Mouse (Mus musculus) hindbrain, embryonic 12.5 days (tissue): ENCODE measurements around the gene Olfml1. TPM values are rescaled to one million over a fixed set of nuclear protein-coding genes. Genes with fewer than 3 reads are reported as not detected.

ENCODE experiments used
- ATAC-seq: fragments of 200-750 bp; cut with Nextera tagmentation; 2 replicates; pipeline ENCODE4 v1.8.0; 2017; ENCODE audit warnings: moderate TSS enrichment; ENCODE audit not compliant: low FRiP score
- H3K27ac ChIP-seq: fragments of 300-500 bp; sonication (generic); 2 replicates; pipeline ENCODE4 v1.5.1; 2016; ENCODE audit warnings: mild to moderate bottlenecking
- H3K27me3 ChIP-seq: fragments of 300-500 bp; sonication (generic); 2 replicates; pipeline ENCODE4 v1.6.1; 2016; ENCODE audit warnings: mild to moderate bottlenecking
- H3K36me3 ChIP-seq: fragments of 300-500 bp; sonication (generic); 2 replicates; pipeline ENCODE4 v1.6.1; 2016; ENCODE audit warnings: mild to moderate bottlenecking
- H3K4me1 ChIP-seq: fragments of 300-500 bp; sonication (generic); 2 replicates; pipeline ENCODE4 v1.6.1; 2016
- H3K4me2 ChIP-seq: fragments of 300-500 bp; sonication (generic); replicated peaks from 2 replicates; pipeline ENCODE4 v1.6.1; 2016; ENCODE audit warnings: mild to moderate bottlenecking
- H3K4me3 ChIP-seq: fragments of 300-500 bp; sonication (generic); 2 replicates; pipeline ENCODE4 v1.5.1; 2016; ENCODE audit warnings: mild to moderate bottlenecking
- H3K9ac ChIP-seq: fragments of 300-500 bp; sonication (generic); 2 replicates; pipeline ENCODE4 v1.6.1; 2016; ENCODE audit warnings: mild to moderate bottlenecking, moderate library complexity
- H3K9me3 ChIP-seq: fragments of 300-500 bp; sonication (generic); replicated peaks from 2 replicates; pipeline ENCODE4 v1.6.1; 2016; ENCODE audit warnings: mild to moderate bottlenecking
- WGBS: fragments of 180-500 bp; shearing (Covaris S2); methylation state at CpG from one replicate; pipeline ENCODE4 v1.1.7; 2016; 5-methylcytosine and 5-hydroxymethylcytosine counted together
- polyA plus RNA-seq: library from polyadenylated mRNA; unstranded; fragments of >200 nt; fragmentation: Nextera tagmentation; extraction: Ambion mirVana; gene quantifications from 2 replicates; pipeline ENCODE4 v1.2.1, GENCODE M21; 2016

The Olfml1 gene
- polyA plus RNA-seq, result 14.7 and 15.2 TPM in 2 replicates

DNA sequence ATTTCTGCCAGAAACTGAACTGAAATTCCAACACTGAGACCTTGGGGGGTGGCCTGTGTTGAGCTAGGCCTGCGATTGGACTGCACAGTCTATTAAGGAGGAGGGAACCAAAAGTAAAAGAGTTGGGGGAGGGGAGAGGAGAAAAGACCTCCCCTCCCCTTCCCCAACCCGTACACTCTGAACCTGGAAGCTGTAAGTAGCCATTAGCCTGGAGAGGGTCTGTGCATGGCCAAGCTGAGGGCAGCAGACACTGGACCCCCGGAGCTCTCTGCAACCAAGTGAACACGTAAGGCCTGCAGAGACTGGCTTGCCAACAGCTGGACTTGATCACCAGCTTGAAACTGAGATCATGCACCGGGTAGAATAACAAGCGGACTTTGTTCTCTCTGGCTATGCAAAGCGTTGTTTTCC lies at the start of gene Olfml1:
TSS of gene Olfml1 (plus strand) at position 186 of the 411 bp plus-strand sequence.
- Histone ChIP-seq H3K9ac (no peak within 1 kb of the TSS), H3K4me2 (peak within 1 kb of the TSS; percentile 31), H3K36me3 (no peaks in the 10 kb centered on the region), H3K4me3 (peak within 1 kb of the TSS; percentile 15), H3K27me3 (no peaks in the 10 kb centered on the region), H3K27ac (peak within 1 kb of the TSS; percentile 36; the same call in 1 of the 2 replicates), H3K4me1 (no peaks in the 10 kb centered on the region), H3K9me3 (no peaks in the 10 kb centered on the region)
- WGBS, result 57% methylated on average over 7 of the region's 7 CpGs
- ATAC-seq, result no peak

DNA sequence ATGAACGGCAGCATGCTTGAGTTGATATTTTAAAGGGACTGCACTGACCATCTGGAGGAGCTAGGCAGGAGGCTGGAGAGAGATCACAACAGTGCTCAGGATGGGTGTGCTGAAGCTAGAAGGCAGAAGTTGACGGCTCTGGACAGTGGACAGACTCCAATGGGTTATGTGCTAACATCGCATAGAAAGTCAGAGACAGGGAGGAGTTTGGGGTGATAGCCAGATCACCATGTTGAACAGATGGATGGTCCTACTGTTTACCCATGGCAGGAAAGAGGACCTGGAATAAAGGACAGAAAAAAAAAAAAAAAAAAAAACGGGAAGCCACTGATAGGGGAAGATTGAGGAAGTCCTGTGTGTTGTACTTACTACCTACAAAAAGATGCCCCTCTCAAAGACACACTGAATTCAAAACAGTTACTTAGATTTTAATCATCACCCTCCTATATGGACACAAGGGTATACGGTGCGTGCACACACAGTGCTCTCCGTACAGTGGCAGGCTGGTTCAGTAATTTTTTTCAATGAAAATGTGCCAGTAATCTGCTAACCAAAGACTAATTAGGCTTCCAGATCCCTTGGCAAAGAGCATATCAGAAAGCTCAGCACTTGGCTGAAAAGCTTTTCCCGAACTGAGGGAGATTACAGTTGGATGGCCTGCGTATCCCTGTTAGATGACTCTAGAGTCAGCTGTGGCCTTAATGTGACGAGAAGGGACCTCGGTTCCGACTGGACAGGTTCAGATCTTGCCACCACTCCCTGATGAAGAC lies 47.8 kb upstream of the Olfml1 start:
- H3K36me3 ChIP-seq, result no peaks in the 10 kb centered on the region
- no peaks in the 10 kb centered on the region for H3K9me3 ChIP-seq
- H3K27me3 ChIP-seq, result no peaks in the 10 kb centered on the region
- ATAC-seq, result no peak
- H3K4me3 ChIP-seq, result no peak overlapping the region
- 89% methylated on average over 12 of the region's 12 CpGs for WGBS
- no peak overlapping the region for H3K27ac ChIP-seq
- no peak overlapping the region for H3K9ac ChIP-seq
- no peak overlapping the region for H3K4me2 ChIP-seq
- no peaks in the 10 kb centered on the region for H3K4me1 ChIP-seq

DNA sequence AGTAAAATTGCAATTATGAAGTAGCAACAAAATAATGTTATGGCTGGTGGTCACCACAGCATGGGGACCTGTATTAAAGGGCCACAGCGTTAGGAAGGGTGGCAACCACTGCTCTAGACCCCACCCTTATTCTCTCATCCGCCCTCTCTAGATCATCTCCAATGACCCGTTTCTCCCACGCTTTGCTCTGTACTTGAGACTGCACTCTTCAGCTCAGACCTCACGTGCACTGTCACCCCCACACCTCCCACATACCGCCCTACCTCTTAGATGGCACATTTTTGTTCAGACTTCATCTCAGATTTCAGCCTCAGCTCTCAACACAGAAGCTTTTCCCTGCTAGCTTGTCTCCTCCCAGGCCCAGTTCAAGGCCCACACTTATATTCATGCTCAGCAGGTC lies 45.8 kb upstream of the Olfml1 start:
- Histone ChIP-seq H3K27ac (no peak overlapping the region), H3K9ac (no peak overlapping the region), H3K27me3 (no peaks in the 10 kb centered on the region), H3K9me3 (no peaks in the 10 kb centered on the region), H3K4me3 (no peak overlapping the region), H3K4me2 (no peak overlapping the region), H3K4me1 (no peaks in the 10 kb centered on the region), H3K36me3 (no peaks in the 10 kb centered on the region)
- WGBS, result 83% methylated on average over 6 of the region's 6 CpGs
- ATAC-seq, result no peak

DNA sequence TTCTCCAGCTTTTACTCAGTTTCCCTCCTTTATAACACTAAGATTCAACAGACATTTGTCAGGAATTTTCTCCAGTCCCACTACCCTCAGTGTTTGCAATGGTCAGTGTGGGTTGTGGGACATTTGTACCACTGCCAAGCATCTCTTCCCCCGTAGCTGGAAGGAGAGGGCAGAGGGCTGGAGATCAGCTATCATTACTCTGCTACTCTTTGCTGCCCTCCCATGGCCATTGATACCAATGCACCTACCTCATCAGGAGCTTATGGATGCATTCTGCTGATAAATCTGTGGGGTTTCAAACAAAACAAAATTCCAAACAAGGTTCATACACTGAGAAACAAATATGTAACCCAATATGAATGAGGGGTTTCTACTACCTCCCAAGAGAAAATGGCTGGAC lies 40.9 kb upstream of the Olfml1 start:
- 13% methylated on average over 1 of the region's 1 CpGs for WGBS
- Histone ChIP-seq H3K9me3 (no peaks in the 10 kb centered on the region), H3K27me3 (no peaks in the 10 kb centered on the region), H3K4me2 (no peak overlapping the region), H3K4me1 (no peaks in the 10 kb centered on the region), H3K36me3 (no peaks in the 10 kb centered on the region), H3K27ac (no peak overlapping the region), H3K4me3 (no peak overlapping the region), H3K9ac (no peak overlapping the region)
- ATAC-seq, result peak; percentile 69; the same call in 1 of the 2 replicates

DNA sequence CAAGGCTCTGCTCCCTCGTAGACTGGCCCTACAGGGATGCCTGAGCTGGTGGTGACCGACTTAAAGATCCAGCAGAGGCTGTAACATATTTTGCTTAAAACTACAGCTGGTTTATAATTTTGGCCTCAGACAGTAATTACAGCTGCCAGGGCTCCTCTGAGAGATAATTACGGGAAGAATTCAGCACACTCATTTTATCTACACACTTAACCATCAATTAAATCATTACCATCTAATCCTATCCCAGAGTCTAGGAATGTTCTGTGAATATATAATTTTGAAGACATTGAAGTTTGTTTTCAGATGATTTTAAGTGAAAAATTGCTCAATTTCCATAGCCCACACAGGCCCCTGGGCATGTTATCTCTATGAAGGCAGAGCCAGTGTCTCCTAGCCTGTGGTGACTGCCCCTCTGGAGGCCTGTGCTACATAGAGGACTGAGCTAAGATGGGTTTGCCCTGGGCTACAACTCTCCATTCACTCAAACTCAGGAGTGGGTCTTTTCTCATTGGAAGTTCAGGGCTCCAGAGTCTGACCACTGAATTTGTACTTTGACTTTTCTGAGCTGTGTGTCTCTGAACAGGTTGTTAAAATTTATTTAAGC lies 39.0 kb upstream of the Olfml1 start:
- WGBS, result 82% methylated on average over 3 of the region's 3 CpGs
- Histone ChIP-seq H3K9ac (no peak overlapping the region), H3K4me3 (no peak overlapping the region), H3K27ac (no peak overlapping the region), H3K36me3 (no peaks in the 10 kb centered on the region), H3K9me3 (no peaks in the 10 kb centered on the region), H3K4me1 (no peaks in the 10 kb centered on the region), H3K4me2 (no peak overlapping the region), H3K27me3 (no peaks in the 10 kb centered on the region)
- no peak for ATAC-seq

DNA sequence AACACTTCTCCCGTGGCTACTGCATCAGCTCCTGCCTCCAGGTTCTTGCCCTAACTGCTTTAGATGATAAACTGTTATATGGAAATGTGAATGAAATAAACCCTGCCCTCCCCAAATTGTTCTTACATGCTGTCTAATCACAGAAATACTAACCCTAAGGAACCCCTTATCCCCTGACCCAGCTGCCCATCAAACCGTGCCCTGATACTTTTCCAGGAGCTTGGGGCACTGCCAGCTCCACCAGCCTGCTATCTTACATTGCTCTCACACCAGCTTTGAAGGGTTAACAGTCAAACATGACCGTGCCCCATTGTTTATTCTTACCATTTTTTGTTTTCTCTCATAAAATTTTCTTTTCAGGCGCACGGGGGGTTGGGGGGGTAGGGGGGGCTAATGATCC lies 37.9 kb upstream of the Olfml1 start:
- Histone ChIP-seq H3K4me1 (no peaks in the 10 kb centered on the region), H3K9ac (no peak overlapping the region), H3K36me3 (no peaks in the 10 kb centered on the region), H3K4me2 (no peak overlapping the region), H3K27ac (no peak overlapping the region), H3K27me3 (no peaks in the 10 kb centered on the region), H3K9me3 (no peaks in the 10 kb centered on the region), H3K4me3 (no peak overlapping the region)
- no peak for ATAC-seq
- 81% methylated on average over 5 of the region's 5 CpGs for WGBS

DNA sequence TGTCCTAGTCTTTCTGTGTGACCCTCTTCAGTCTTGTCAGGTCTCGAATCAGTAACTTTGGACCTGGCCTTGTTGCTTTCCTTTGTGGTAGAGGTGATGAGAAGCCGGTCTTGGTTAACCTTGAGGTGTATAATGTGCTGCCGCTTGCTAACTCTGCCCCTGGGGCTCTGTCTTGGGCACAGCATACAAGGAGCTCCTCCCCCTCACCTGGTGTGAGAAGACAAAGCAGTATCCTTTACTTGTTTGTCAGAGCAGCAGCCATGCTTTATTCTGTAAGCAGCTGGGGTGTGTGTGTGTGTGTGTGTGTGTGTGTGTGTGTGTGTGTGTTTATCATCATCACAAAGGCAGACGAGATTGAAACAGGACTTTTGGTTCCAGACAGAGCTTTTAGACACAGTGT lies 31.9 kb upstream of the Olfml1 start:
- Histone ChIP-seq H3K4me1 (no peaks in the 10 kb centered on the region), H3K4me3 (no peak overlapping the region), H3K9me3 (no peaks in the 10 kb centered on the region), H3K27ac (no peak overlapping the region), H3K27me3 (no peaks in the 10 kb centered on the region), H3K36me3 (no peaks in the 10 kb centered on the region), H3K4me2 (no peak overlapping the region), H3K9ac (no peak overlapping the region)
- no peak for ATAC-seq
- 77% methylated on average over 4 of the region's 4 CpGs for WGBS

DNA sequence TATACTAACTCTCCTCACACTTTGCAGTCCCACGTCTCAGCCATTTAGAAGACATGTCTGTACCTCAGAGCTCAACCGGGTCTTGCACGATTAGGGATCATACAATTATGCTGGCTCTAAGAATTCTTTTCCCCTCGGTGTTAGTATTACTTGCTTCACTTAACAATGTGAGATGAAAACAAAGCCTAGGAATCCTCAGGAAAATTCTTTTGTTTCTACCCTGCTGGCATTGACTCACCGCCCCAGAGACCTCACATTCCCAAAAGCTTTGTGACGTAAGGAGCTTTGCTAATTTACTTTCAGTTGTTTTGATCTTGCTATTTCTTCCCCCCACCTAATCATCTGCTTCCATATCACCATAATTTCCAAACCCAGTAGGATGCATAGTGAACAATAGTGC lies 30.7 kb upstream of the Olfml1 start:
- no peak for ATAC-seq
- H3K4me2 ChIP-seq, result no peak overlapping the region
- H3K9ac ChIP-seq, result no peak overlapping the region
- no peak overlapping the region for H3K4me3 ChIP-seq
- WGBS, result 61% methylated on average over 6 of the region's 6 CpGs
- no peaks in the 10 kb centered on the region for H3K9me3 ChIP-seq
- no peaks in the 10 kb centered on the region for H3K36me3 ChIP-seq
- no peak overlapping the region for H3K27ac ChIP-seq
- no peaks in the 10 kb centered on the region for H3K4me1 ChIP-seq
- H3K27me3 ChIP-seq, result no peaks in the 10 kb centered on the region

DNA sequence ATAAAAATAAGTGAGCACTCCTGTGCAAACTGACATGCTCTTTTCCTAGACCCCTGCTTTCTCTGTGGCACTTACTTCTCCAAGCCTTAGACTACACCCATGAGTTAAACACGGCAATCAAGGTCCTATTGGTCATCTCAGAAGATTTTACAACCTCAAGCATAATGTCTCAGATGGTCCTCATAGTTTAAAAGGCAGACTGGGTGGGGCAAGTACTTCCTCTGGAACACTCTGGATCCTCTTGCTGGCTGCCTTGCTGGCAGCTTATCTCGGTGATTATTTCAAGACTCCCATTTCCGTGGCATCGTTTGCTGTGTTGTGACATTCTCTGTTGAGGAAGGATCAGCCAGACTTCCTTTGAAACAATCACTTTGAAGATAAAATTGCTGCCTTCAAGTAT lies 27.2 kb upstream of the Olfml1 start:
- H3K27ac ChIP-seq, result no peak overlapping the region
- no peaks in the 10 kb centered on the region for H3K36me3 ChIP-seq
- WGBS, result 78% methylated on average over 4 of the region's 4 CpGs
- no peaks in the 10 kb centered on the region for H3K27me3 ChIP-seq
- H3K4me1 ChIP-seq, result no peaks in the 10 kb centered on the region
- H3K9ac ChIP-seq, result no peak overlapping the region
- H3K4me2 ChIP-seq, result no peak overlapping the region
- no peaks in the 10 kb centered on the region for H3K9me3 ChIP-seq
- no peak for ATAC-seq
- H3K4me3 ChIP-seq, result no peak overlapping the region

DNA sequence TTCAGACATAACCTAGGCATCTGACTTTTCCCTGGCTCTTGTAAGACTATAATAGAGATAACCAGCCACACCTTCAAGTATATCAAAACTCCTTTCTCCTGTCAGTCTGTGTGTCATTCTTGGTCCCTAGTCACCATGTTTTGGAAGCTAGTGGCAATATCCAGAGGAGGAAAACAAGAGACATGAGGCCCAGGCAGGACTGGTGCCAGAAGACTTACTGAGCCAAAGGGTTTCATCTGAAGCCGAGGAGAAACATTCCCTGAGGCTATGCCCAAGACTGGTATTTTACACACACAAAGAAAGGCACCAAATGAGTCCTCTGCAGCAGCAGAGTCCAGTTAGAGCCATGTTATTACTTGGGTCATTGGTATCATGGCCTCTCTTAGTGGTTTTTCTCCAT lies 22.2 kb upstream of the Olfml1 start:
- ATAC-seq, result no peak
- H3K36me3 ChIP-seq, result no peaks in the 10 kb centered on the region
- H3K4me1 ChIP-seq, result no peaks in the 10 kb centered on the region
- H3K27me3 ChIP-seq, result no peaks in the 10 kb centered on the region
- no peaks in the 10 kb centered on the region for H3K9me3 ChIP-seq
- H3K4me3 ChIP-seq, result no peak overlapping the region
- H3K4me2 ChIP-seq, result no peak overlapping the region
- no peak overlapping the region for H3K27ac ChIP-seq
- 67% methylated on average over 1 of the region's 1 CpGs for WGBS
- H3K9ac ChIP-seq, result no peak overlapping the region

DNA sequence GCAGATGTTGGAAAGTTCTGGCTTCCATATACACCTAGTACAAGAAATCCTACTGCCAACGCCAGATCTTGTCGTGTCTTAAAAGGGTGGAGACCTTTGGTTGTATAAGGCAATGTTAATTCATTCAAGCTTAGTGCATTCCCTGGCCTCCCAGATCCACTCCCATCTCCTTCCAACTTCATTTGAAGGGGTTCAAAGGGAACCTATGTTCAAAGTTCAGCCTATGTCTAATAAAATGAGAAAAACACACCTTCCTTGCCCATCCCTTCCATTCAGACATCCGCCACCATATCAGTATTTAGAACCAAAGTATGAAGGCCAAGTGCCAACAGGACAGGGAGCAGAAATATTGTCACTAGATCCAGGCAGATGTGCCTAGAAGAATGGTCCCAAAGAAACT lies 19.4 kb upstream of the Olfml1 start:
- no peaks in the 10 kb centered on the region for H3K9me3 ChIP-seq
- no peak for ATAC-seq
- no peak overlapping the region for H3K9ac ChIP-seq
- H3K4me2 ChIP-seq, result no peak overlapping the region
- H3K4me1 ChIP-seq, result no peaks in the 10 kb centered on the region
- WGBS, result 90% methylated on average over 3 of the region's 3 CpGs
- H3K27ac ChIP-seq, result no peak overlapping the region
- no peaks in the 10 kb centered on the region for H3K27me3 ChIP-seq
- H3K4me3 ChIP-seq, result no peak overlapping the region
- no peaks in the 10 kb centered on the region for H3K36me3 ChIP-seq

DNA sequence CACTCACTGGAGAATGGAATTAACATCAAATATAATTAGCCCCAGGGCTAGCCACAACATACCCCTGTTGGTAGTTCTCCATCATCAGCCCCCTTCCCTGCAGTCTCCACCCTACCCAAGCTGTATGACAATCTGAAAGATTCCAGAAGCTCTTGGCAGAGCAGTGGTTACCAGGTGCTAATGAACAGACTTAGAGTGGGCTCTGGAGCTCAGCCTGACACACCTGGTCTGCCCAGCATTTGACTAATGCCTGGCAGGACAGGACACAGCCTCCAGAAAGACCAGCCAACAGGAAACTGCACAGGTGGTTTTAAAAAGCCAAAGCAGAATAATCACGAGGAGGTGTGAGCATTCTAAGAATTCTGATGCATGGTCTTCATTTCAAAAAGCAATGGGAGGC lies 13.8 kb upstream of the Olfml1 start:
- no peaks in the 10 kb centered on the region for H3K36me3 ChIP-seq
- no peak overlapping the region for H3K27ac ChIP-seq
- H3K9me3 ChIP-seq, result no peaks in the 10 kb centered on the region
- no peak overlapping the region for H3K9ac ChIP-seq
- 76% methylated on average over 1 of the region's 1 CpGs for WGBS
- H3K4me1 ChIP-seq, result no peaks in the 10 kb centered on the region
- no peak overlapping the region for H3K4me3 ChIP-seq
- ATAC-seq, result no peak
- H3K4me2 ChIP-seq, result no peak overlapping the region
- H3K27me3 ChIP-seq, result no peaks in the 10 kb centered on the region

DNA sequence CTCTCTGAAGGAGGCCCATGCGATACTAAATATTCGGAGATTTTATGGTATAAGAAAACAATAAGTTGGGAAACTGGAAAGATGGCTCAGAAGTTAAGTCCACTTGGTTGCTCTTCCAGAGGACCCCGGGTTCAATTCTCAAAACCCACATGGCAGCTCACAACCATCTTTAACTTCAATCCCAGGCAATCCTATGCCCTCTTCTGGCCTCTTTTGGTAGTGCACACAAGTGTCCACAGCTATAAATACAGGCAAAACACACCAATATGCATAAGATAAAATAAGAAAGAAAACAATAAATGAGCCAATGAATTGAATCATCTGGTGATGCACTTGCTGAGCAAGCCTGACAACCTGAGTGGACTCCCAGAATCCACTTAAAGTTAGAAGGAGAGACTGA lies 11.3 kb upstream of the Olfml1 start:
- Histone ChIP-seq H3K27me3 (no peaks in the 10 kb centered on the region), H3K36me3 (no peaks in the 10 kb centered on the region), H3K4me1 (no peaks in the 10 kb centered on the region), H3K4me3 (no peak overlapping the region), H3K9ac (no peak overlapping the region), H3K9me3 (no peaks in the 10 kb centered on the region), H3K4me2 (no peak overlapping the region), H3K27ac (no peak overlapping the region)
- WGBS, result 89% methylated on average over 3 of the region's 3 CpGs
- no peak for ATAC-seq
